Mouse (Mus musculus): ENCODE measurements around the gene Ppil6. TPM values are rescaled to one million over a fixed set of nuclear protein-coding genes. Genes with fewer than 3 reads are reported as not detected.

Gene Ppil6
- polyA plus RNA-seq, 1 experiment = 0.47 TPM

- DNase-seq (ENCODE audit: low read depth, low spot score) = peak; percentile 29
- WGBS = under 1% methylated on average over 65 of the region's 65 CpGs
Measured at GRCm38 (mm10) chr10:41519640-41520409, 29.6 kb downstream of the Ppil6 start.

- WGBS = 1% methylated on average over 5 of the region's 5 CpGs
- DNase-seq (ENCODE audit: low read depth, low spot score) = no peak
Measured at GRCm38 (mm10) chr10:41520410-41520673, 30.1 kb downstream of the Ppil6 start.

DNA sequence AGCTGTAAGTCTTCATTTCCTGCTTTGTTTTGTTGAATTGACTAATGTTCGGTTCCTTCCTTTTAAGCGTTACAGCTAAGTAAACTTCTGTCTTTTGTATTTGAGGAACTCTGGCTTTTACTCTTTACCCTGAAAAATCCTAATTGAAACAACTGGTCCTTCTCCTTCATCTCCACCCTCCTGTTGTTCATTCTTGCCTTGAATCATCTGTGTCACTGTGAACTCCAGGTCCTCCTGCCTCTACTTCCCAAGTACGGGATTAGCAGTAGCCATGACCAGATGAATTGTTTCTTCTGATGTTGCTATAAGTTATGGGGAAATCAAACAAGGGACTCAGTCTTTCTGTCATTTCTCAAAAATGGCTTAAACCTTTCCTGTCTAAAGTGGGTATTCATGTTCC, 33.1 kb downstream of the Ppil6 start:
- DNase-seq (ENCODE audit: low read depth, low spot score) = no peak
- 30% methylated on average over 3 of the region's 3 CpGs for WGBS

- WGBS = 59% methylated on average over 1 of the region's 1 CpGs
- no peak for DNase-seq (ENCODE audit: low read depth, low spot score)
Measured at GRCm38 (mm10) chr10:41525696-41526095, 35.5 kb downstream of the Ppil6 start.

- WGBS = 78% methylated on average over 5 of the region's 5 CpGs
- no peak for DNase-seq (ENCODE audit: low read depth, low spot score)
Measured at GRCm38 (mm10) chr10:41529972-41530371, 39.7 kb downstream of the Ppil6 start.

- WGBS = 88% methylated on average over 2 of the region's 2 CpGs
- no peak for DNase-seq (ENCODE audit: low read depth, low spot score)
Measured at GRCm38 (mm10) chr10:41535991-41536390, 45.8 kb downstream of the Ppil6 start.

GRCm38 (mm10) chr10:41536714-41537113, 46.5 kb downstream of the Ppil6 start:
- no peak for DNase-seq (ENCODE audit: low read depth, low spot score)
- WGBS = 91% methylated on average over 1 of the region's 1 CpGs

GRCm38 (mm10) chr10:41537226-41537982, 47.2 kb downstream of the Ppil6 start:
- WGBS = 98% methylated on average over 4 of the region's 4 CpGs

GRCm38 (mm10) chr10:41537983-41538330, 47.7 kb downstream of the Ppil6 start:
- DNase-seq (ENCODE audit: low read depth, low spot score) = no peak
- 91% methylated on average over 3 of the region's 3 CpGs for WGBS

More at GRCm38 (mm10) chr10:41537226-41537982, 47.2 kb downstream of the Ppil6 start:
- no peak for DNase-seq (ENCODE audit: low read depth, low spot score)

GRCm38 (mm10) chr10:41538986-41539385, 48.7 kb downstream of the Ppil6 start:
- no peak for DNase-seq (ENCODE audit: low read depth, low spot score)
- WGBS = 94% methylated on average over 4 of the region's 4 CpGs

DNA sequence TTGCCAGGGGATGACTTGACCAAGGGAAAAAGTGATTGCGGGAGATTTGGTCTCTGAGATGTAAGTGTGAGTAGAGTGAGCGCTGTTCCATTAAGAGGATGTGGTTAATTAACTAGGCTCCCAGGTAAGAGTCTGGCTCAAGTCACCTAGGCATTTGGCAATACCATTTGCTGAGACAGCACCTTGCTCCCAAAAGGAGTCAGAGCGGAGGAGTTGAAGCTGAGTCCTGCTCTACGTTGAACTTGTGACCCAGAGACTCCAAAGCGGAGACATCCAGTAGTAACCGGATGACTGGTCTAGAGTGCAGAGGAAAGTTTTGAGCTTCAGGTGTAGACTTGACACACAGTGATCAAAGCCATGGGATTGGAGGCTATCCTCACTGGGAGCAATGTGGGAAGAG, 51.8 kb downstream of the Ppil6 start:
- WGBS = 96% methylated on average over 6 of the region's 6 CpGs

DNA sequence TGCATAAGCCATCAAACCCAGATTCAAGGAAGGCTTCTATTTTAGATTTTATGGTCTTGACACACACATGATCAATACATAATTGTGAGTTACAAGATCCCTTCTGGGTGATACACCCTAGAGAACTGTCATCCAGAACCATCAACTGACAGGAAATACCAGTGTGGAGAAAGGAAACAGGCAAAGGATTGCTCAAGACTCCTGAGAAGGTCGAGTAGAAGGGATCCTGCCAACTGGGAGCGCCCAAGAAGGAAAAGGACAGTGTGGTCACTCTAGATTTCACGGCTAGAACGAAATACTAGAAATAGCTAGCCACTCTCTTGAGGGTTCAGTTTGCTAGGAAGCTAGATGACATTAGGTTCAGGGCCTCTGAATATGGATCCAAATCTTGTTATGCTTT, 53.2 kb downstream of the Ppil6 start:
- 73% methylated on average over 4 of the region's 4 CpGs for WGBS
- no peak for DNase-seq (ENCODE audit: low read depth, low spot score)

More for the DNA sequence above, 51.8 kb downstream of the Ppil6 start:
- DNase-seq (ENCODE audit: low read depth, low spot score) = no peak

GRCm38 (mm10) chr10:41543844-41544243, 53.6 kb downstream of the Ppil6 start:
- WGBS = 66% methylated on average over 2 of the region's 2 CpGs
- no peak for DNase-seq (ENCODE audit: low read depth, low spot score)

- DNase-seq (ENCODE audit: low read depth, low spot score) = no peak
- WGBS = 12% methylated on average over 7 of the region's 7 CpGs
Measured at GRCm38 (mm10) chr10:41544481-41545190, 54.4 kb downstream of the Ppil6 start.

GRCm38 (mm10) chr10:41545224-41545755, 55.1 kb downstream of the Ppil6 start:
- 43% methylated on average over 7 of the region's 7 CpGs for WGBS
- DNase-seq (ENCODE audit: low read depth, low spot score) = no peak

GRCm38 (mm10) chr10:41546396-41547165, 56.3 kb downstream of the Ppil6 start:
- 38% methylated on average over 13 of the region's 13 CpGs for WGBS
- DNase-seq (ENCODE audit: low read depth, low spot score) = no peak

- 75% methylated on average over 7 of the region's 7 CpGs for WGBS
Measured at GRCm38 (mm10) chr10:41550711-41551110, 60.5 kb downstream of the Ppil6 start.

GRCm38 (mm10) chr10:41552319-41552718, 62.1 kb downstream of the Ppil6 start:
- DNase-seq (ENCODE audit: low read depth, low spot score) = no peak
- WGBS = 16% methylated on average over 3 of the region's 3 CpGs

More at GRCm38 (mm10) chr10:41550711-41551110, 60.5 kb downstream of the Ppil6 start:
- no peak for DNase-seq (ENCODE audit: low read depth, low spot score)

- DNase-seq (ENCODE audit: low read depth, low spot score) = peak; percentile 76
- 11% methylated on average over 14 of the region's 14 CpGs for WGBS
Measured at GRCm38 (mm10) chr10:41552847-41553589, 62.8 kb downstream of the Ppil6 start.
